Mouse (Mus musculus) stomach, embryonic 14.5 days (tissue): Measurements from ENCODE around the gene Spg11. TPM values are rescaled to one million over a fixed set of nuclear protein-coding genes. Genes with fewer than 3 reads are reported as not detected.

Experiments used
- ATAC-seq: fragments of 200-750 bp; cut with Nextera tagmentation; 2 replicates; pipeline ENCODE4 v1.8.0; 2017; ENCODE audit warnings: low read depth, moderate TSS enrichment; ENCODE audit not compliant: insufficient number of reproducible peaks, insufficient read depth, low FRiP score
- H3K27ac ChIP-seq: fragments of 300-500 bp; sonication (generic); 2 replicates; pipeline ENCODE4 v1.5.1; 2014; ENCODE audit warnings: mild to moderate bottlenecking, low read length, moderate library complexity, mixed read lengths
- H3K27me3 ChIP-seq: fragments of 300-500 bp; sonication (generic); 2 replicates; pipeline ENCODE4 v1.6.1; 2014; ENCODE audit warnings: low read length, control low read depth, mixed read lengths; ENCODE audit not compliant: control insufficient read depth, insufficient read depth
- H3K36me3 ChIP-seq: fragments of 300-500 bp; sonication (generic); 2 replicates; pipeline ENCODE4 v1.6.1; 2014; ENCODE audit warnings: mild to moderate bottlenecking, control low read depth, low read length, moderate library complexity, mixed read lengths; ENCODE audit not compliant: control insufficient read depth, insufficient read depth
- H3K4me1 ChIP-seq: fragments of 300-500 bp; sonication (generic); 2 replicates; pipeline ENCODE4 v1.6.1; 2014; ENCODE audit warnings: low read length, control low read depth, mixed read lengths; ENCODE audit not compliant: control insufficient read depth, insufficient read depth
- H3K4me2 ChIP-seq: fragments of 300-500 bp; sonication (generic); replicated peaks from 2 replicates; pipeline ENCODE4 v1.6.1; 2014; ENCODE audit warnings: low read depth, low read length, control low read depth
- H3K4me3 ChIP-seq: fragments of 300-500 bp; sonication (generic); 2 replicates; pipeline ENCODE4 v1.5.1; 2014; ENCODE audit warnings: low read depth, low read length, control low read depth
- H3K9ac ChIP-seq: fragments of 300-500 bp; sonication (generic); replicated peaks from 2 replicates; pipeline ENCODE4 v1.6.1; 2014; ENCODE audit warnings: low read depth, mild to moderate bottlenecking, control low read depth, low read length, moderate library complexity, mixed read lengths
- H3K9me3 ChIP-seq: fragments of 300-500 bp; sonication (generic); 2 replicates; pipeline ENCODE4 v1.6.1; 2016; ENCODE audit warnings: low read depth, low read length, control low read depth; ENCODE audit not compliant: control insufficient read depth
- WGBS: fragments of 180-500 bp; shearing (Covaris S2); extraction: QIAGEN DNeasy Blood & Tissue Kit; methylation state at CpG from one replicate; pipeline ENCODE4 v1.1.7; 2014; 5-methylcytosine and 5-hydroxymethylcytosine counted together
- polyA plus RNA-seq: library from polyadenylated mRNA; unstranded; fragments of >200 nt; fragmentation: Nextera tagmentation; extraction: Ambion mirVana; gene quantifications from 2 replicates; pipeline ENCODE4 v1.2.1, GENCODE M21; 2014

Gene Spg11
- polyA plus RNA-seq, 1 experiment from 2014 or later: 15.5 TPM

- no peak overlapping the region for H3K4me3 ChIP-seq
- WGBS: 53% methylated on average over 5 of the region's 5 CpGs
- ATAC-seq: peak; percentile 69; the same call in 1 of the 2 replicates
- H3K9me3 ChIP-seq: no peaks in the 10 kb centered on the region
- H3K27ac ChIP-seq: no peak overlapping the region
- H3K4me2 ChIP-seq: no peak overlapping the region
- no peaks in the 10 kb centered on the region for H3K4me1 ChIP-seq
- no peak overlapping the region for H3K9ac ChIP-seq
- H3K36me3 ChIP-seq: no peaks in the 10 kb centered on the region
- H3K27me3 ChIP-seq: no peaks in the 10 kb centered on the region
These were observed 19.8 kb upstream of the Spg11 start for GRCm38 (mm10) chr2:122137839-122138465.

GRCm38 (mm10) chr2:122132618-122133017 lies 14.4 kb upstream of the Spg11 start:
- Histone ChIP-seq H3K27me3 (no peaks in the 10 kb centered on the region), H3K9me3 (no peaks in the 10 kb centered on the region), H3K9ac (no peak overlapping the region), H3K4me3 (no peak overlapping the region), H3K27ac (no peak overlapping the region), H3K4me1 (no peaks in the 10 kb centered on the region), H3K4me2 (no peak overlapping the region), H3K36me3 (no peaks in the 10 kb centered on the region)
- WGBS: 79% methylated on average over 2 of the region's 2 CpGs
- ATAC-seq: no peak

DNA sequence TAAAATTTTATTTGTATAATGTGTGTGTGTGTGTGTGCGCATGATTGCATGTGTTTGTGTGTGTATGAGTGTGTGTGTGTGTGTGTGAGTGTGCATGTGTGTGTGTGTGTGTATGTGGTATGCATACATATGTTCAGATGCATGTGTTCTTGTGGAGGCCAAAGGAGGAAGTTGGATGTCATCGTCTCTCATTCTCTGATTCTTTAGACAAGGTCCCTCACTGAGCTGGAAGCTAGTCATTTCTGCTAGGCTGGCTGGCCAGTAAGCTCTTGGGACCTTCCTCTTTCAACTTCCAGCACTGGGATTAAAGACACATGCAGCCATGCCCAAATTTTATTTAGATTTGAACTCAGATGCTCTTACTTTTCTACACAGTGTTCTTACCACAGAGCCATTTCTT lies 13.9 kb upstream of the Spg11 start:
- ATAC-seq: no peak
- H3K4me2 ChIP-seq: no peak overlapping the region
- 91% methylated on average over 2 of the region's 2 CpGs for WGBS

GRCm38 (mm10) chr2:122127635-122128034 lies 9.4 kb upstream of the Spg11 start:
- 92% methylated on average over 4 of the region's 4 CpGs for WGBS
- no peaks in the 10 kb centered on the region for H3K9me3 ChIP-seq
- no peak for ATAC-seq

More for the DNA sequence above, 13.9 kb upstream of the Spg11 start:
- Histone ChIP-seq H3K27me3 (no peaks in the 10 kb centered on the region), H3K9me3 (no peaks in the 10 kb centered on the region), H3K4me1 (no peaks in the 10 kb centered on the region), H3K4me3 (no peak overlapping the region), H3K9ac (no peak overlapping the region), H3K36me3 (no peaks in the 10 kb centered on the region), H3K27ac (no peak overlapping the region)

DNA sequence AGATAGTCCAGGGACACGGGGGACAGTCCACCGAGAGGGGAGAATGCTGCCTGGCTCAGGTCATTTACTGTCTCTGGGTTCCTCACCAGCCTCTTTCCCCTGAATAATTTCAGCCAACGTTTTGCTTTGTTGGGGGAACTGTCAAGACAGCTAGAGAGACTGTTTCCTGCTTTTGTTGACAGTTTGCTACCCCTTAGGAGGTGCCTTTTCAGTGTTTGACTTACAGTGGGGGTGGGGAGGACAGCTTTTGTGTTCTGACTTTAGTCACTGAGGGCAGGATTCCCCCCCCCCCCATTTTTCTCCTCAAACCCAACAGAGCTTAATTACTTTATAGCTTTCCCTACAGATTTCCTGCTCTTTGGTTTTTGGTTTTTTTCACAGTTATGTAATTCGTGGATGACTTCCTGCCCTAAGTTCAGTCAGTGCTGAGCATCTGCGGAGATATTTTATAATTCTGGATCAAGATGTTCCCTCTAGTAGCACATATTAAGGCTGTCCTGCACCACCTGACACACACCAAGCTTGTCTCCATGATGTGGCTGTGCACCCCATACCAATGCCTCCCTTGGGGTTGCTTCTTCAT lies 8.7 kb upstream of the Spg11 start:
- Histone ChIP-seq H3K9me3 (no peaks in the 10 kb centered on the region), H3K36me3 (no peaks in the 10 kb centered on the region), H3K4me2 (no peak overlapping the region), H3K27ac (no peak overlapping the region), H3K4me3 (no peak overlapping the region), H3K9ac (no peak overlapping the region), H3K27me3 (no peaks in the 10 kb centered on the region), H3K4me1 (no peaks in the 10 kb centered on the region)
- WGBS: 46% methylated on average over 5 of the region's 5 CpGs
- ATAC-seq: no peak

More at GRCm38 (mm10) chr2:122127635-122128034, 9.4 kb upstream of the Spg11 start:
- no peak overlapping the region for H3K4me2 ChIP-seq
- H3K4me1 ChIP-seq: no peaks in the 10 kb centered on the region
- no peaks in the 10 kb centered on the region for H3K36me3 ChIP-seq
- H3K27me3 ChIP-seq: no peaks in the 10 kb centered on the region
- no peak overlapping the region for H3K4me3 ChIP-seq
- H3K27ac ChIP-seq: no peak overlapping the region
- H3K9ac ChIP-seq: no peak overlapping the region

GRCm38 (mm10) chr2:122125680-122126572 lies 7.7 kb upstream of the Spg11 start:
- WGBS: 35% methylated on average over 12 of the region's 12 CpGs
- no peak for ATAC-seq
- Histone ChIP-seq H3K9ac (no peak overlapping the region), H3K4me2 (no peak overlapping the region), H3K27me3 (no peaks in the 10 kb centered on the region), H3K4me1 (no peaks in the 10 kb centered on the region), H3K4me3 (no peak overlapping the region), H3K9me3 (no peaks in the 10 kb centered on the region), H3K36me3 (no peaks in the 10 kb centered on the region), H3K27ac (no peak overlapping the region)

DNA sequence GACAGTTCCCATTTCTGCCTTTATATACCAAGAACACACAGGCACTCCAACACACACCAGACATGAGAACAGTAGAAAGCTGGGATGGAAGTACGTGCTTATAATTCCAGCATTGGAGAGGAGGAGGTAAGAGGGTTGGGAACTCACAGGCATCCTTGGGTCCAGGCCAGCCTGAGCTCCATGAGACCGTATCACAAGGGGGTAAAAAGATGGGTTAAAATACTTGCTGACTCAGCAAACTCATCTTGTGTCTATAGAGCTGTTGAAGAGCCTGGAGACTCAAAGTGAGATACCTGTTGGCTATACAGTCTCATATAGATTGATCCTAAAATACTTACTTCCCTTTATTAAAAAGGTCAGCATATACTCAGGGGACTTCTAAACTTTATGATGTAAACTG lies 1.3 kb downstream of the Spg11 start:
- Histone ChIP-seq H3K27ac (no peak overlapping the region), H3K9ac (peak overlapping the region; percentile 80; the same call in 1 of the 2 replicates), H3K36me3 (peaks cover 15% of the 10 kb centered on the region), H3K4me1 (0 out of 2 replicates have a peak, but pooled peaks cover 3% of the 10 kb centered on the region), H3K4me2 (peak overlapping the region; percentile 46), H3K27me3 (no peaks in the 10 kb centered on the region), H3K9me3 (no peaks in the 10 kb centered on the region), H3K4me3 (peak overlapping the region; percentile 75; the same call in 1 of the 2 replicates)
- WGBS: 91% methylated on average over 2 of the region's 2 CpGs
- no peak for ATAC-seq

DNA sequence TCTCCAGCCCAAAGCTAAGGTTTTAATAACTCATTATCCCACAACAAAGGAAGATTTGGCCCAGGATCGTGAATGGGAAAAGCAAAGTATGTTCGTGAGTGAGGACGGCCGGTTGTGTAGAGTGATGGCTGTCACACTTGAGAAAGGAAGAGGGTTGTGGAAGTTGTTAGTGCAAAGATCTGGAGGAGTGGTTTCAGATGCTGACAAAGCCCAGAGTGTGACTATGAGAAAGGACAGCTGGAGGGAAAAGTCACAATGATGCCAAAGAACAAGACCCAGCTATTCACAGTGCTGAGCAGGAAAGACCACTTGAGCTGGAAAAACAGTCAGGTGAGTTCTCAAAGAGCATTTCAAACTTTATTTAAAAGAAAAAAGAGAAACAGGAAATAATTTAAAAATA lies 8.5 kb downstream of the Spg11 start:
- Histone ChIP-seq H3K9me3 (no peaks in the 10 kb centered on the region), H3K4me1 (no peaks in the 10 kb centered on the region), H3K4me2 (no peak overlapping the region), H3K36me3 (peaks cover 37% of the 10 kb centered on the region), H3K4me3 (no peak overlapping the region), H3K27ac (peak overlapping the region; percentile 44; the same call in 1 of the 2 replicates), H3K27me3 (no peaks in the 10 kb centered on the region), H3K9ac (no peak overlapping the region)
- 60% methylated on average over 4 of the region's 4 CpGs for WGBS
- no peak for ATAC-seq
